Mouse (Mus musculus): ENCODE data around the gene Pqbp1. TPM values are rescaled to one million over a fixed set of nuclear protein-coding genes. Genes with fewer than 3 reads are reported as not detected.

The Pqbp1 gene
- polyA plus RNA-seq, 1 experiment: 192 TPM

GRCm38 (mm10) chrX:7879819-7880218 lies 19.2 kb downstream of the Pqbp1 start:
- DNase-seq (ENCODE audit: extremely low spot score in 1 of 2, low spot score in 1 of 2): peak; percentile 28 to 71

- peak; percentile 29 to 41 for DNase-seq (ENCODE audit: extremely low spot score in 1 of 2, low spot score in 1 of 2)
Observed at GRCm38 (mm10) chrX:7878495-7878894, 20.6 kb downstream of the Pqbp1 start.

GRCm38 (mm10) chrX:7878007-7878419 lies 21.1 kb downstream of the Pqbp1 start, which contains the start of gene Pim2:
Gene Pim2, plus strand, starts transcription at chrX:7878262.
- DNase-seq (ENCODE audit: extremely low spot score in 1 of 2, low spot score in 1 of 2): peak; percentile 79 to 85

- no peak for DNase-seq (ENCODE audit: extremely low spot score in 1 of 2, low spot score in 1 of 2)
Observed at GRCm38 (mm10) chrX:7869826-7870225, 29.2 kb downstream of the Pqbp1 start.

GRCm38 (mm10) chrX:7868506-7868905 lies 30.6 kb downstream of the Pqbp1 start:
- DNase-seq (ENCODE audit: extremely low spot score in 1 of 2, low spot score in 1 of 2): no peak

- no peak for DNase-seq (ENCODE audit: extremely low spot score in 1 of 2, low spot score in 1 of 2)
Observed at GRCm38 (mm10) chrX:7867141-7867540, 31.9 kb downstream of the Pqbp1 start.

- DNase-seq (ENCODE audit: extremely low spot score in 1 of 2, low spot score in 1 of 2): no peak
Observed at GRCm38 (mm10) chrX:7865786-7866185, 33.3 kb downstream of the Pqbp1 start.

GRCm38 (mm10) chrX:7865343-7865742 lies 33.7 kb downstream of the Pqbp1 start:
- no peak for DNase-seq (ENCODE audit: extremely low spot score in 1 of 2, low spot score in 1 of 2)

GRCm38 (mm10) chrX:7864551-7864950 lies 34.5 kb downstream of the Pqbp1 start:
- DNase-seq (ENCODE audit: extremely low spot score in 1 of 2, low spot score in 1 of 2): no peak

- no peak for DNase-seq (ENCODE audit: extremely low spot score in 1 of 2, low spot score in 1 of 2)
Observed at GRCm38 (mm10) chrX:7863181-7863580, 35.9 kb downstream of the Pqbp1 start.

- no peak for DNase-seq (ENCODE audit: extremely low spot score in 1 of 2, low spot score in 1 of 2)
Observed at GRCm38 (mm10) chrX:7859191-7859753, 39.8 kb downstream of the Pqbp1 start.

- DNase-seq (ENCODE audit: extremely low spot score in 1 of 2, low spot score in 1 of 2): peak in 1 of 2 experiments; percentile 52
Observed at GRCm38 (mm10) chrX:7854578-7854977, 44.5 kb downstream of the Pqbp1 start.

GRCm38 (mm10) chrX:7847845-7848244 lies 51.2 kb downstream of the Pqbp1 start:
- peak in 1 of 2 experiments; percentile 28 for DNase-seq (ENCODE audit: extremely low spot score in 1 of 2, low spot score in 1 of 2)

Other genes starting within 250 kb of the Pqbp1 start
- gene Prickle3, start 242.0 kb downstream of the Pqbp1 start, polyA plus RNA-seq (2012; rRNA removed): 2.3 and 2.4 TPM in 2 replicates
- 14.6 and 15.6 TPM in 2 replicates for gene Plp2, start 227.9 kb downstream of the Pqbp1 start, polyA plus RNA-seq (2012; rRNA removed)
- 0.90 and 1.2 TPM in 2 replicates for gene Magix, start 218.0 kb downstream of the Pqbp1 start, polyA plus RNA-seq (2012; rRNA removed)
- 26.2 and 32.7 TPM in 2 replicates for gene Gpkow, start 202.1 kb downstream of the Pqbp1 start, polyA plus RNA-seq (2012; rRNA removed)
- 75.0 and 77.0 TPM in 2 replicates for gene Wdr45, start 184.9 kb downstream of the Pqbp1 start, polyA plus RNA-seq (2012; rRNA removed)
- gene Gm45208, start 177.0 kb downstream of the Pqbp1 start, polyA plus RNA-seq (2012; rRNA removed): 0.18 and 0.55 TPM in 2 replicates
- 118 and 124 TPM in 2 replicates for gene Praf2, start 170.8 kb downstream of the Pqbp1 start, polyA plus RNA-seq (2012; rRNA removed)
- gene Ccdc120, start 148.4 kb downstream of the Pqbp1 start, polyA plus RNA-seq (2012; rRNA removed): 23.7 and 25.4 TPM in 2 replicates
- gene Tfe3, start 136.7 kb downstream of the Pqbp1 start, polyA plus RNA-seq (2012; rRNA removed): 23.8 and 25.1 TPM in 2 replicates
- gene Gripap1, start 109.5 kb downstream of the Pqbp1 start, polyA plus RNA-seq (2012; rRNA removed): 112 and 118 TPM in 2 replicates
- gene Kcnd1, start 77.0 kb downstream of the Pqbp1 start, polyA plus RNA-seq (2012; rRNA removed): 7.4 and 7.8 TPM in 2 replicates
- gene Otud5, start 57.9 kb downstream of the Pqbp1 start, polyA plus RNA-seq (2012; rRNA removed): 51.9 and 58.0 TPM in 2 replicates
- gene Pim2, start 21.0 kb downstream of the Pqbp1 start, polyA plus RNA-seq (2012; rRNA removed): 50.5 and 54.6 TPM in 2 replicates
- gene Slc35a2, start 15.2 kb downstream of the Pqbp1 start, polyA plus RNA-seq (2012; rRNA removed): 44.6 and 51.1 TPM in 2 replicates
- 17.8 and 20.3 TPM in 2 replicates for gene Timm17b, start 88 bp upstream of the Pqbp1 start, polyA plus RNA-seq (2012; rRNA removed)
- gene Gm10491, start 8.6 kb upstream of the Pqbp1 start, polyA plus RNA-seq (2012; rRNA removed): not detected in 2 replicates
- gene Gm10490, start 10.3 kb upstream of the Pqbp1 start, polyA plus RNA-seq (2012; rRNA removed): not detected in 2 replicates
- 456 and 602 TPM in 2 replicates for gene Pcsk1n, start 20.6 kb upstream of the Pqbp1 start, polyA plus RNA-seq (2012; rRNA removed)
- 0.10 TPM in 1 of 2 replicates, not detected in the other for gene Eras, start 29.3 kb upstream of the Pqbp1 start, polyA plus RNA-seq (2012; rRNA removed)
- gene Hdac6, start 48.6 kb upstream of the Pqbp1 start, polyA plus RNA-seq (2012; rRNA removed): 71.9 and 81.8 TPM in 2 replicates
- not detected in 2 replicates for gene Gata1, start 78.8 kb upstream of the Pqbp1 start, polyA plus RNA-seq (2012; rRNA removed)
- gene Glod5, start 119.2 kb upstream of the Pqbp1 start, polyA plus RNA-seq (2012; rRNA removed): 0.60 and 0.84 TPM in 2 replicates
- 25.0 and 27.5 TPM in 2 replicates for gene Suv39h1, start 175.5 kb upstream of the Pqbp1 start, polyA plus RNA-seq (2012; rRNA removed)
- 1.1 and 1.4 TPM in 2 replicates for gene Was, start 191.2 kb upstream of the Pqbp1 start, polyA plus RNA-seq (2012; rRNA removed)
- gene Wdr13, start 233.6 kb upstream of the Pqbp1 start, polyA plus RNA-seq (2012; rRNA removed): 221 and 236 TPM in 2 replicates
- gene Rbm3, start 246.6 kb upstream of the Pqbp1 start, polyA plus RNA-seq (2012; rRNA removed): 216 and 235 TPM in 2 replicates

Data from frontal cortex, adult 2 months (tissue).